Mouse (Mus musculus): ENCODE data around the gene Poll. TPM values are rescaled to one million over a fixed set of nuclear protein-coding genes. Genes with fewer than 3 reads are reported as not detected.

Gene Poll
- polyA plus RNA-seq (2015; fragmentation: Nextera tagmentation; extraction: Ambion mirVana): 6.4 and 6.7 TPM in 2 replicates

DNA sequence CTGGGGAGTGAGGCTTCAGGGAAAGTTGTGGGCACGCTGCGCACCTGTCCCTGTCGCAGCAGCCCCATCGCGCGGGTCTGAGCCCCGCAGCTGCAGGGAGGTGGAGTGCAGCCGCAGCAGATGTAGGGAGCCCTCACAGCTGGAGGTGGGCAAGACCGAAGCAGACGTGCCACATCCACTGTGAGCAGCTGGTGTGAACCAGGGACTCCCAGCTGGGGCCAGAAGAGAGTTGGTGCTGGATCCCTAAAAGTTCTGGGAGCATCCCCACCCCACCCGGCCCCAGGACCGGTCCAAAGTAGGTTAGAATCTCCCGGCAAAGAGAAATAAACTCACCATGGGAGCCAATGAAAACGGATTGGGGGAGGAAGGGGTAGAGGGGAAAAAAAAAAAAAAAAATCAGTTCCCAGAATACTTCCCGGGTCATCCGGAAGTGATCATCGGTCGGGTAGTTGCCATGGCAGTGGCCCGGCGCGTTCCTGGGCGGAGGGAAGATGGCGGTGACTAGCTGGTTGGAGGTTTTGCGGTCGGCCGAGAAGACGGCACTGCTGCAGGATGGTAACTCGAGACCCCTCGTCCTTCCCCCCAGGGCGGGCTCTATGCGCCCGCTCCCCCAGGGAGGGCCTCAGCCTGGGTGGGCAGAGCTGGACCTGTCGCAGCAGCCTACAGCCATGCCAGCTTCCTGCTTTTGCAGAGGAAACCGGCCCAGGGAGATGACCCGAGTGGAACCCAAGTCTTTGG lies at the start of gene Poll, which contains the start of gene Gm17018:
Gene Poll (minus strand): TSS at position 379 of the 738 bp plus-strand sequence.
Gene Gm17018 (plus strand): TSS at position 463 of the 738 bp plus-strand sequence.

Other genes starting within 250 kb of the Poll start
- gene Btrc, start 196.8 kb downstream of the Poll start, polyA plus RNA-seq (2015; fragmentation: Nextera tagmentation; extraction: Ambion mirVana): 17.4 and 18.0 TPM in 2 replicates
- gene Gm17018, start 84 bp upstream of the Poll start, polyA plus RNA-seq (2015; fragmentation: Nextera tagmentation; extraction: Ambion mirVana): 31.6 and 36.0 TPM in 2 replicates
- 2.5 and 3.4 TPM in 2 replicates for gene Fbxw4, start 99.8 kb upstream of the Poll start, polyA plus RNA-seq (2015; fragmentation: Nextera tagmentation; extraction: Ambion mirVana)
- gene Fgf8, start 182.4 kb upstream of the Poll start, polyA plus RNA-seq (2015; fragmentation: Nextera tagmentation; extraction: Ambion mirVana): not detected in 2 replicates
- 10.5 and 11.1 TPM in 2 replicates for gene Npm3, start 189.1 kb upstream of the Poll start, polyA plus RNA-seq (2015; fragmentation: Nextera tagmentation; extraction: Ambion mirVana)
- gene Mgea5, start 223.3 kb upstream of the Poll start, polyA plus RNA-seq (2015; fragmentation: Nextera tagmentation; extraction: Ambion mirVana): 20.0 and 21.8 TPM in 2 replicates